ENCODE assay signal across 8 mouse cellular contexts in genomic region chr13:102906661-102907009, GRCm38 (mm10).
DNase-seq lines count a peak whose midpoint lies in the region; ATAC-seq and TF ChIP-seq lines count a peak whose summit lies in the region.

No protein-coding gene starts in this region.

- WGBS in heart, embryonic 10.5 days = 13% methylated on average over 9 of the region's 9 CpGs
- WGBS in forebrain, embryonic 15.5 days = 7% methylated on average over 9 of the region's 9 CpGs
- WGBS in liver, embryonic 15.5 days (ENCODE audit: insufficient replicate concordance) = 9% methylated on average over 9 of the region's 9 CpGs

- TF ChIP-seq CTCF in C2C12 (IDR thresholded peaks at IDR 0.05; ENCODE audit: control insufficient read depth, insufficient read depth, insufficient read length) = no peak

- H3K4me3 ChIP-seq in heart, embryonic 10.5 days = peak overlapping the region; percentile 74
- peak overlapping the region; percentile 65 for H3K4me3 ChIP-seq in C2C12 (ENCODE audit: insufficient read depth, poor library complexity, severe bottlenecking)
- peak overlapping the region; percentile 48 for H3K4me3 ChIP-seq in forebrain, embryonic 15.5 days
- peak overlapping the region; percentile 63 for H3K4me3 ChIP-seq in liver, embryonic 15.5 days (replicated peaks)

- H3K79me2 ChIP-seq in C2C12 (ENCODE audit: control insufficient read depth, insufficient read depth) = peaks cover 41% of the 10 kb centered on the region

- H3K9me3 ChIP-seq in heart, embryonic 10.5 days = no peaks in the 10 kb centered on the region
- H3K9me3 ChIP-seq in forebrain, embryonic 15.5 days = no peaks in the 10 kb centered on the region
- H3K9me3 ChIP-seq in liver, embryonic 15.5 days (replicated peaks) = no peaks in the 10 kb centered on the region

- peaks cover 17% of the 10 kb centered on the region for H3K4me1 ChIP-seq in heart, embryonic 10.5 days
- peaks cover 18% of the 10 kb centered on the region for H3K4me1 ChIP-seq in forebrain, embryonic 15.5 days
- peaks cover 15% of the 10 kb centered on the region for H3K4me1 ChIP-seq in liver, embryonic 15.5 days (replicated peaks)

- peak overlapping the region; percentile 68 for H3ac ChIP-seq in C2C12 (ENCODE audit: control insufficient read depth, insufficient read length, low read depth)

- peak; percentile 5; the same call in 1 of the 2 replicates for ATAC-seq in forebrain, embryonic 15.5 days (replicated peaks)
- ATAC-seq in liver, embryonic 15.5 days (ENCODE audit: insufficient read depth) = peak; percentile 15

- no peak for DNase-seq in heart, embryonic 10.5 days (ENCODE audit: low spot score)
- DNase-seq in heart, adult 11 months = no peak
- DNase-seq in urinary bladder, adult 18-20 months (ENCODE audit: low spot score in 2 of 2) = no peak
- DNase-seq in layer of hippocampus, postnatal 25 days (ENCODE audit: extremely low spot score in 1 of 2, low spot score in 1 of 2) = no peak
- DNase-seq in left cerebral cortex, adult 8-10 months (ENCODE audit: low spot score in 2 of 2) = no peak

- peak overlapping the region; percentile 75 for H3K4me2 ChIP-seq in forebrain, embryonic 15.5 days (replicated peaks)
- H3K4me2 ChIP-seq in liver, embryonic 15.5 days = peak overlapping the region; percentile 86

- H3K27ac ChIP-seq in heart, embryonic 10.5 days = peak overlapping the region; percentile 95
- H3K27ac ChIP-seq in forebrain, embryonic 15.5 days (replicated peaks) = peak overlapping the region; percentile 74
- H3K27ac ChIP-seq in liver, embryonic 15.5 days (replicated peaks) = peak overlapping the region; percentile 61

- H3K36me3 ChIP-seq in heart, embryonic 10.5 days = no peaks in the 10 kb centered on the region
- H3K36me3 ChIP-seq in C2C12 (ENCODE audit: control insufficient read depth, insufficient read depth) = no peaks in the 10 kb centered on the region
- H3K36me3 ChIP-seq in forebrain, embryonic 15.5 days = no peaks in the 10 kb centered on the region
- H3K36me3 ChIP-seq in liver, embryonic 15.5 days (replicated peaks) = no peaks in the 10 kb centered on the region

- peaks cover 37% of the 10 kb centered on the region for H3K79me3 ChIP-seq in C2C12 (ENCODE audit: low read depth)

- H3K27me3 ChIP-seq in heart, embryonic 10.5 days (ENCODE audit: insufficient read depth, poor library complexity, severe bottlenecking) = no peaks in the 10 kb centered on the region
- H3K27me3 ChIP-seq in C2C12 (ENCODE audit: control insufficient read depth, insufficient read depth, insufficient read length) = no peaks in the 10 kb centered on the region
- no peaks in the 10 kb centered on the region for H3K27me3 ChIP-seq in forebrain, embryonic 15.5 days
- no peaks in the 10 kb centered on the region for H3K27me3 ChIP-seq in liver, embryonic 15.5 days

- peak overlapping the region; percentile 52 for H3K9ac ChIP-seq in forebrain, embryonic 15.5 days (replicated peaks)
- H3K9ac ChIP-seq in liver, embryonic 15.5 days = peak overlapping the region; percentile 58; the same call in 1 of the 2 replicates

TF ChIP-seq in C2C12, 6 proteins besides CTCF, POLR2A, EP300 and RAD21:
- TF ChIP-seq MYOD1 (IDR thresholded peaks at IDR 0.05; ENCODE audit: control insufficient read depth, insufficient read length, low read depth) (peak; percentile 61), CEBPB (IDR thresholded peaks at IDR 0.05; ENCODE audit: low read depth) (no peak)
